Mouse (Mus musculus) kidney, adult 2 months (tissue): ENCODE results near the gene Tfap2b.

Experiments
- CTCF ChIP-seq: fragments of 200-500 bp; conservative IDR thresholded peaks from 2 replicates; pipeline ENCODE4 v1.5.1; 2011; ENCODE audit warnings: low read depth, mild to moderate bottlenecking, control low read depth, low read length, moderate library complexity, mixed read lengths; ENCODE audit not compliant: insufficient read depth, insufficient read length
- POLR2A ChIP-seq: fragments of 200-500 bp; IDR thresholded peaks from one replicate; pipeline ENCODE4 v1.6.1; 2011; ENCODE audit warnings: low read depth, low read length, control low read depth

- TF ChIP-seq POLR2A (no peak), CTCF (no peak)
Observed at GRCm38 (mm10) chr1:19234432-19235205, 25.9 kb downstream of the Tfap2b start.
